Mouse (Mus musculus) right cerebral cortex, postnatal 36 days (tissue): ENCODE measurements at regions not wholly inside any gene's neighbourhood (a gene's known extent, or its start where the extent isn't known, plus 50 kb on each side); places are given as distances from the start of the nearest gene placed in this dataset.

Source experiments
- DNase-seq, 2 experiments: peaks; one replicate each; pipeline ENCODE4 v3.0.0; 2022; ENCODE audit warnings: low spot score in 2 of 2, mixed read lengths in 1 of 2

- DNase-seq: no peak
Observed at GRCm38 (mm10) chr13:57365096-57365495, 469.3 kb upstream of the Trpc7 start.

GRCm38 (mm10) chr13:57364396-57364795, 468.6 kb upstream of the Trpc7 start:
- no peak for DNase-seq

- no peak for DNase-seq
Observed at GRCm38 (mm10) chr13:57362563-57362962, 466.8 kb upstream of the Trpc7 start.

GRCm38 (mm10) chr13:57361286-57361685, 465.5 kb upstream of the Trpc7 start:
- no peak for DNase-seq

GRCm38 (mm10) chr13:57354606-57355005, 458.8 kb upstream of the Trpc7 start:
- DNase-seq: no peak

GRCm38 (mm10) chr13:57353976-57354375, 458.2 kb upstream of the Trpc7 start:
- DNase-seq: no peak

GRCm38 (mm10) chr13:57350828-57351227, 455.0 kb upstream of the Trpc7 start:
- no peak for DNase-seq

GRCm38 (mm10) chr13:57338676-57339075, 442.9 kb upstream of the Trpc7 start:
- DNase-seq: no peak

- no peak for DNase-seq
Observed at GRCm38 (mm10) chr13:57336596-57336995, 440.8 kb upstream of the Trpc7 start.

- no peak for DNase-seq
Observed at GRCm38 (mm10) chr13:57332976-57333375, 437.2 kb upstream of the Trpc7 start.

- DNase-seq: no peak
Observed at GRCm38 (mm10) chr13:57331868-57332267, 436.1 kb upstream of the Trpc7 start.

- DNase-seq: no peak
Observed at GRCm38 (mm10) chr13:57325306-57325925, 429.6 kb upstream of the Trpc7 start.

GRCm38 (mm10) chr13:57316211-57317005, 420.6 kb upstream of the Trpc7 start:
- DNase-seq: no peak

GRCm38 (mm10) chr13:57314512-57314911, 418.7 kb upstream of the Trpc7 start:
- DNase-seq: no peak

- no peak for DNase-seq
Observed at GRCm38 (mm10) chr13:57313731-57314130, 417.9 kb upstream of the Trpc7 start.

- DNase-seq: no peak
Observed at GRCm38 (mm10) chr13:57311235-57311634, 415.4 kb upstream of the Trpc7 start.

GRCm38 (mm10) chr13:57309618-57310017, 413.8 kb upstream of the Trpc7 start:
- no peak for DNase-seq

GRCm38 (mm10) chr13:57307971-57308903, 412.4 kb upstream of the Trpc7 start:
- no peak for DNase-seq

- no peak for DNase-seq
Observed at GRCm38 (mm10) chr13:57305586-57305985, 409.8 kb upstream of the Trpc7 start.

- no peak for DNase-seq
Observed at GRCm38 (mm10) chr13:57303805-57304204, 408.0 kb upstream of the Trpc7 start.

- DNase-seq: no peak
Observed at GRCm38 (mm10) chr13:57291737-57292490, 396.1 kb upstream of the Trpc7 start.
